Mouse (Mus musculus) cerebellum, adult 18-20 months (tissue): ENCODE results near the gene Hsdl2.

Source experiments
- DNase-seq, 2 experiments: peaks; one replicate each; pipeline ENCODE4 v3.0.0; 2021

The Hsdl2 gene

DNA sequence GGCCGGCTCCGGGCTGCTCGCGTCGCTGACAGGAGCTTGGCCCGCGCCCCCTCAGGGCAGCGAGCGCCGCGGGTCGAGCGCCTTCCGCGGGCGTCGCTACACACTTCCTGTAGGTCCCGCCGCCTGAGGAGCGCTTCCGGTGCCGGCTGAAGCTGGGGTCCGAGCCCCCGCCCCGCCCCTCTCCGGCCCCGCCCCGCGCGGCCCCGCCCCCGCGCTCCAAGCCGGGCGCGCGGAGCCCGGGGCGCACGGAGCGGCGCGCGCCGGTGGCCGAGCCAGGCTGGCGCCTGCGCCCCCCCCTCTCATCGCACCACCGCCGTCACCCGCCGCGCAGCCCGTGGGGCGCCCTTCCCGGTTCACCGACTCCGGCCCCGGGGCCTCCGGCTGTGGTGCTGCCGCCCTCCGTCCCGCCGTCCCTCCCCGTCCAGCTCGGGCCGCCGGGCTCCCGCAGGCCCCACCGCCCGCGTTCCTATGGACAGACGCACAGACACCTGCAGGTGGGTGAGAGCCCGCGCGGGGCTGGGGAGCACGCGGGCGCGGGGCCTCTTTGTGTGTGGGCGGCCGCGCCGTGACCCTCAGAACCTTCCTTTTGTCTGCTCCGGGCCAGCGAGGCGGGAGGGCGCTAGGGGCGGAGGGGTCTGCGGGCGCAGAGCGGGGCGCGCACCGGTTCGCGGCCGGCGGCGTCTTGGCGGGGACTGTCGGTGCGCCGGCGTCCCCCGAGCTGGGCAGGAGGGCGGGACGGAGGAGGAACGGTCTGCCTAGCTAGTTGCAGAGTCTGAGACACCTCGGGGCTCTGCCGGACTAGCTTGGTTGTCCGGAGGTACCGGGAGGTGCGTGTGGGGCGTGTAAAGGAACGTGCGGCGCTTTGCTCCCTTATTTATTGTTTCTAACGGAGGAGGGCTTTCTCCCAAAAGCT lies 44.9 kb downstream of the Hsdl2 start, which contains the start of gene E130308A19Rik:
Gene E130308A19Rik (plus strand): TSS at position 214 of the 913 bp plus-strand sequence.
- DNase-seq = peak; percentile 67 to 82

DNA sequence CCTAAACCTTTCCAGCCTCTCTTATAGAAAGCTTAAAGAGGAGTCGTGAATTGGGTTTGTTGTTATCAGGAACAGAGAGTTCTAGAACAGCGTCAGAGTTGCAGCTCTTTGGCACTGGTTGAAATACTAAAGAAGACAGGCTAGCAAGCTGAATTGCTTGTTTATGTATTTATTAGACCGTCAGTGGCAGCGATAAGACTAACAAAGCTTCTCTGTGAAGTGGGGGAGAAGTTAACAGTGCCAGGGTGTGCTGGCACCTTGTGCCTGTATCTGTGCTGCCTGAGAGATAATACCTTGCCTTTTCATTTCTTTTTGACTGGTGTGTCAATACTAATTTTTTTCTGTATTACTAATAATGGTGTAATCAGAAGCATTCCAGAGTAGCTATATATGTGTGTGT lies 46.9 kb downstream of the Hsdl2 start:
- no peak for DNase-seq

DNA sequence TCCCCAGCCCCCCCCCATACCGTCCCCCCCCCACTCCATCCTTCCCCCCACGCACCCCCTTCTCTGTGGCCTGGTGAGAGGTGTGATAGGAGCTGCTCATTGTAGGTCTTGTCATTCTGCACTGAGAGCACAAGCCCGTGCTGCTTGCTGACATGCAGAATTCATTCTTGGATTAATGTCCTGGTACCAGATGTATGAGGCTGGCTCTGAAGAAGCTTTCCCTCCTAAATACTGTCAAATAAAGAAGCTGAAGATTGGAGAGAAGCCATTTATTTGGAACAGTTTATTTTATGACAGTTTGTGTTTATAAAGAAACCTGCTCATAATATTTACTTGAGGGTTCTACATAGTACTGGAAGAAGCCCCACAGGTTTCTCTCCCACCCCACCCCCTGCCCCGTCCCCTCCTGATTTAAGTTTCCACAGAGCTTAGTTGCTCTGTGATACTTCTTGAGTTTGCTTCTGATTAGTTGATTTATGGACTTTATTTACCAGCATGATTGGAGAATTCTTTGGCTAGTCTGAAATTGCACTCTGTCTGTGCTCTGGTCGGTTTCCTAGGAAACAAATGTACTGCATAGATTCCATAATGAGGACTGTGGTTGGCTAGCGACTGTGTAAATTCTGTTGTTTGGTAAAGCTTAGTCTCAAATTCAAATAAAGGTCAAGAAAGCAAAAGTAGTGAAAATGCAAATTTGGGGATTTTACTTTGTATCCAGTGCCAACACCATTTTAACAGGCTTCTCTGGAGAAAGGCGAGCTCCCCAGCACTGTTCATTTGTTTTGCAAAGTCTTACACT lies 47.9 kb downstream of the Hsdl2 start:
- no peak for DNase-seq

DNA sequence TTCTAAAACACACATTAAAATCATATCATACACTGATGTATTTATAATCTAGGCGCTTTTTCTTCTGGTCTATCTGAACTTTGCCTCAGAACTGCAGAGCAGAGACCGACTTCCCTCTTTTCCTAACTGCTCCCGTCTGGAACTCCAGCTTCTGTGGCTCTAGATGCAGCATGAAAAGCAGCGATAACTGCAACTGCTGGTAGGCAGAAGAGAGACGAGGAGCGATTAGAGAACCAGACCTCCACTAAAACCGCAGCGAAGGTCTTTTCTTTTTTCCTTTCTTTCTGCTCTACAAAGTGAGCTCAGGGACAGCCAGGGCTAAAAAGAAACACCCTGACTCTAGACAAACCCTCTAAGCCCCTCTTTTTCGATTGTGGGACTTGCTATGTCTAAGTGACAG lies 48.8 kb downstream of the Hsdl2 start:
- no peak for DNase-seq

GRCm38 (mm10) chr4:59634532-59634931 lies 53.2 kb downstream of the Hsdl2 start:
- DNase-seq = no peak

- no peak for DNase-seq
Measured at GRCm38 (mm10) chr4:59639163-59639562, 57.8 kb downstream of the Hsdl2 start.

DNA sequence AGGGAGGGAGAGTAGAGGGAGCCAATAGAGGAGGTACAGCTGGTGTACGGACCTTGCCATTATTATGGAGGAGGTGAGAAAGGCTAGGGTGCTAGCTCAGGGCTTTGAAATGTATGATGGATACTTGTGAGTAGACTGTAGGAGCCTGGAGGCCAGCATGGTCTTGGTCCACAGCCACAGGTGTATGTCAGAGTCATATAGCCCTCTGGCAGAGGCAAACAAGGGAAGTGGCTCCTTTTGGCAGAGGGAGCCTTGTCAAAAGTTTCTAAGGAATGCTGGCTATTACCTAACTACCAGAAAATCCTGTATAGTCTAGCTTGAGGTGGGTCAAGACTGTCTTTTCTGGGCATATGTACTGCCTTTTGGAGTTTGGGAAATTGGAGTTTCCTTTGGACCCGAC lies 59.4 kb downstream of the Hsdl2 start:
- DNase-seq = no peak

- DNase-seq = no peak
Measured at GRCm38 (mm10) chr4:59642039-59642438, 60.7 kb downstream of the Hsdl2 start.

DNA sequence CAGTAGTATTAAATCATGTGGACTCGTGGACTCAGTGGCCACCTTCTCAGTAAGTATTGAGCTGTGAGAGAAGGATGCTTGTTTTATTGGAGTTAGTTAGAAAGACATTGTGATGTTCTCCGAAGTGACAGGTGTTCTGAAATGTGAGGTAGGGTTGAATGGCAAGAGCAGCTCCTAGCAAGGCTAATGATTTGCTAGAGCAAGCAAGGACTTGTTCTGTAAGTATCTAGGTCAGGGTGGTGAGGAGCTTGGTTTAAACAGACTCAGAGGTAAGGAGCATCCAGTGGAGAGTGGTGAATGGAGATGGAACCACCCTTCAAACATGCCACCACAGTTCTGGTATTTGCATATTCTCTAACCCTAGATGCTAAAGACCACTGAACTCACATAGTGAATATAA lies 61.3 kb downstream of the Hsdl2 start:
- no peak for DNase-seq

DNA sequence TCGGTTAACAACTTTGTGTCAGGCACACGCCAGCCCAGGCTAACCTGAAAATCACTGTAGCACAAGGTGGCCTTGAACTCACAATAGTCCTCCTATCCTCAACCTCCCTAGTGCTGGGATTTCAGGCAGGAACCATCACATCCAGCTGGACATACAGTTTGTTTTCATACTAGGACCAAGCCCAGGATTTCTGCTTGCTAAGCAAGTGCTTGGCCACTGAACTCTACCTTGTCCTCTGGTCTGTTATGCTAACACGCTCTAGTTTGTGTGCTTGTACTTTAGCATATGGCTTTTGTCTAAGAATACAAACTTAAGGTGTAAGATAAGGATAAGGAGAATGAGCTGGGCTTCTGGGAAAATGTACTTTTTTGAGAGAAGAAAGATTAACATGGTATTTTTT lies 63.1 kb downstream of the Hsdl2 start:
- DNase-seq = no peak

DNA sequence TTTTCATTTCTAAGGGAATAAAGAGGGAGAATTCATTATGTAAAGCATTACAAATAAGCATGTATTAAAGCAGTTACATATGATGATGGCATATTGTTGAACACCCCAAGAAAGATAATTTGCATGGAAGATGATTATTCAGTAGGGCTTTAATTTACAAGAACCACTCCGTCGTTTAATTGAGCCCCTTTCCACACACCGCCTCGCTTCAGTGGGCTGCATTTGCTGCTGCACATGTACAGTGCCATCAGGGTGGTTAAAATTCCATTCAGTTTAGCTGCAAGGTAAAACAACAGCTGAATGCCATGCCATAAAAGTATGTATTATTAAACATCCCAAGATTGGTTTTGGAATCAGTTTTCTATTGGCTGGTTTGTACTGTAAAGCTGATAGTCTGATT lies 63.6 kb downstream of the Hsdl2 start:
- no peak for DNase-seq

- DNase-seq = no peak
Measured at GRCm38 (mm10) chr4:59645610-59646009, 64.2 kb downstream of the Hsdl2 start.

DNA sequence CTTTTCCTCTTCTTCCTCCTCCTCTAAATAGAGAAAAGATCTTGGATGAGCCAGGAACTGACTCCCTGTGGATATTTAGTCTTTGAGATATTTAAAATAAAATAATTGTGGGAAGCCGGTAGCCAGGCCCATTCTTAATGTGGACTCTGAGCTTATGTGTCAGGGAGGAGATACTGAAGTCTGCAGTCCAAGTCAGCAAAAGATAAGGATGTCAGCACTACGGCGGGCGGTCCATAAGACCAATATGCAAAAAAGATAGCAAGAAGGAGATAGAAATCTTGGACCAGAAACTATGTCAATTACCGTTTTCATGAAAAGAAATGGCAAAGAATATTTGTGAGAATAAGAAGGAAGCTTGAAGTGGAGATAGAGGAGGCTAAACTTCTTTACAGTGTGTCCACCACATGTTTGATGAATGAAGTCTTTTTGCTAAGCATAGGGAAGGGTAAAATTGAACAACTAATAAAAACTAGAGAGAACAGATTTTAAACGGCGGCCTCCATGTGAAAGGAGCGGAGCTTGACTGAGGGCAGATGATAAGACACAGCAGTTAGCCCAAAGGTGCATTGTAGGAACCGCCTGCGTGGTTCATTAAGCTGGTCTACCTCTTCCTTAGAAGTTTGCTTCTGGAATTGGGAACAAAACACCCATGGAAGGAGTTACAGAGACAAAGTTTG lies 64.8 kb downstream of the Hsdl2 start:
- DNase-seq = no peak

GRCm38 (mm10) chr4:59649119-59649518 lies 67.8 kb downstream of the Hsdl2 start:
- DNase-seq = no peak

GRCm38 (mm10) chr4:59652166-59652681 lies 70.9 kb downstream of the Hsdl2 start:
- no peak for DNase-seq

DNA sequence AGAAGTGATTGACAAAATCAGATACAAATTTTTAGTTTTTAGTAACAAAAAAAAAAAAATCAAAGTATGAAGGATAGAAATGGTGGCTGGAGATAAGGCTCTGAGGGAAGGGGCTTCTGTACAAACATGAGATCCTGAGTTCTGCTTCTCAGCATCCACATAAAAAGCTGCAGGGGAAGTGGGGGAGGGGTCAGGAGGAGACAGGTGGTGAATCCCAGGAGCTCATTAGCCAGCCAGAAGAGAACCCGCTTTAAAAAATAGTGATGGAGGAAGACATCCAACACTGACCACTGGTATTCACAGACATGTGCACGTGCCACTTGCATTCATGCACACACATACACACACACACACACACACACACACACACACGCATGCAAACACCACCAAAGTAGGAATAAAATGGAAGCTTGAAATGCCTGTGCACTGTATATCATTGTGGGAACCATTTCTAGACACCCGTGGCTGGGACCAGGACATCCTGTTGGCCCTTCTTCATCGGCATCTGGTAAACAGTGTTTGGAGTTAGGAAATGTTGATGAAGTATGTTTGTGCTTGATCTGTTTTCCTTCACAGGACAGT lies 74.8 kb downstream of the Hsdl2 start:
- DNase-seq = peak; percentile 22 to 34

GRCm38 (mm10) chr4:59662163-59662562 lies 80.8 kb downstream of the Hsdl2 start:
- DNase-seq = no peak

- no peak for DNase-seq
Measured at GRCm38 (mm10) chr4:59663451-59663850, 82.1 kb downstream of the Hsdl2 start.

- no peak for DNase-seq
Measured at GRCm38 (mm10) chr4:59666550-59667317, 85.4 kb downstream of the Hsdl2 start.

GRCm38 (mm10) chr4:59668050-59668449 lies 86.7 kb downstream of the Hsdl2 start:
- no peak for DNase-seq
